Mouse (Mus musculus): ENCODE results near the gene Kcns1.

GRCm38 (mm10) chr2:164182692-164183255, 11.9 kb upstream of the Kcns1 start, which contains the start of gene Wfdc5:
- TF ChIP-seq CTCF (IDR thresholded peaks at IDR 0.05; ENCODE audit: low read depth), result no peak
- no peak for TF ChIP-seq EP300 (IDR thresholded peaks at IDR 0.05; ENCODE audit: low read depth)

Data from liver, postnatal 0 days (tissue).